Mouse (Mus musculus) skeletal muscle tissue, adult 2 months (tissue): Measurements from ENCODE around the gene Hmgn1.
"Not testable (repeated sequence)": the region's sequence is repeated elsewhere in the genome, so short reads cannot be mapped to it uniquely, and the experiment has no call there.

ENCODE experiments used
- DNase-seq: peaks from one replicate; pipeline ENCODE4 v3.0.0-alpha.2; 2012; ENCODE audit warnings: low read depth, low spot score

Hmgn1 gene

GRCm38 (mm10) chr16:96127657-96128344 is at the start of gene Hmgn1:
Hmgn1 (minus strand) TSS chr16:96127729.
- peak; percentile 98 for DNase-seq

DNA sequence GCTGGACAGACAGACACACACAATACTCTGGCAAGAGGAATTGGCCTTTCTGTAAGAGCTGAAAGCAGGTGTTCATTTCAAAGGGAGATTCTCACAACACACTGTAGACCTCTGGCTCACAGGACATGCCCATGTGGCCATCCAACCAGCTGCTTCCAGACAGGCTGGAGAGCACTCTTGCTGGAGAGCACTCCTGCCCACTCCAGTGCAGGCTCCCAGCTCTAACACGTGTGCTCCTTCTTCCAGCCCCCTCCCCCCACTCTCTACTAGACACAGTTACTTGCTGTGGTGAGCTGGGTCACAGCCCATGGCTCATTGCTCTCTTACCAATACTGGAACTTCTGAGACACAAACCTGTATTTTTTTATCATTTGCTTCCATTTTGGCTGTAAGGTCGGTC is 47.9 kb upstream of the Hmgn1 start:
- DNase-seq: no peak

- DNase-seq: no peak
These were observed 46.1 kb upstream of the Hmgn1 start for GRCm38 (mm10) chr16:96173648-96174047.

GRCm38 (mm10) chr16:96168837-96169236 is 41.3 kb upstream of the Hmgn1 start:
- DNase-seq: no peak

GRCm38 (mm10) chr16:96165723-96166264 is 38.3 kb upstream of the Hmgn1 start:
- no peak for DNase-seq

- no peak for DNase-seq
These were observed 33.8 kb upstream of the Hmgn1 start for GRCm38 (mm10) chr16:96161336-96161735.

DNA sequence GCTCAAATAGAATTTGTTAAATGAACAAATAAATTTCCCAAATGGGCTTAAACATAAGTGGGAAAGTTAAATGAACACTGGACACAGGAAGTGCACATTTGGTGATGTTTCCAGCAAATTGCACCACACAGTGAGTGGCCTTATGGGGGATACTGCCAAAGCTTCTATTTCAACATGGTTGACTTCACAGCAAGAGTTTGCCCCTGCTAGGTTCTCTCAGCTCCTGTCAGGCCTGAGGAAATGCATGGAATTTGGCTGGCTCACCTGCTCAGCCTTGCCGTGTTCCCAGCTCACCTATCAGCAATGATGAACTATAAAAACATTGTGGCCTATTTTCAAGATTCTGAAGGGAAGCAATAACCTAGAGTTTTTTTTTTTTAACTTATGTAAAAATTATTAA is 33.4 kb upstream of the Hmgn1 start:
- DNase-seq: no peak

GRCm38 (mm10) chr16:96159794-96160346 is 32.3 kb upstream of the Hmgn1 start:
- DNase-seq: no peak

DNA sequence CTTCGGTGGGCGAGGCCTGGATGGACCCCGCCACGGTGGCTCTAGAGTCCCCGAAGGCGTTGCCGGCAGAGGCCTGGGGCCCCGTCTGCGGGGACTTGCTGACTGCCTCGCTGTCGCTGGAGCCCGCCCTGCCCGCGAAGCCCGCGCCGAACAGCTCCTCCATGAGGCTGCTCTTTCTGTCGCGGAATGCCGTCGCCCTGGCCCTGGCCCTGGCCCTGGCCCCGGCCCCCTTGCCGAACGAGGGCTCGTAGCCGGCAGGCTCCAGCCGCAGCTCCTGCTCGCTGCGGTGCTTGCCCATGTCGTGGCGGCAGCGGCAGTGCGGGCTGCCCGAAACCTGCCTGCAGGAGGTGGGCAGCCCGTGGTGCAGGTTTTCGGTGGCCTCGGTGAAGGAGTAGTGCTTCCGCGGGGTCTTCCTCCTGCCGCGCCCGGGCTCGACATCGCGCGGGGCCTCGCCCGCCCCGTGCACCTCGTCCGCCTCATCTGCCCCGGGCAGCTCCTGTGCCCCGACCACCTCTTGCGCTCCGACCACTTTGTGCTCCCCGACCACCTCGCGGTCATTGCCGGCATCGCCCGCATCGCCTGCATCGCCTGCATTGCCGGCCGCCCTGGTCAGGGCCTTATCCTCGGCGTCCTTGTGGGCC is 31.7 kb upstream of the Hmgn1 start:
- no peak for DNase-seq

DNA sequence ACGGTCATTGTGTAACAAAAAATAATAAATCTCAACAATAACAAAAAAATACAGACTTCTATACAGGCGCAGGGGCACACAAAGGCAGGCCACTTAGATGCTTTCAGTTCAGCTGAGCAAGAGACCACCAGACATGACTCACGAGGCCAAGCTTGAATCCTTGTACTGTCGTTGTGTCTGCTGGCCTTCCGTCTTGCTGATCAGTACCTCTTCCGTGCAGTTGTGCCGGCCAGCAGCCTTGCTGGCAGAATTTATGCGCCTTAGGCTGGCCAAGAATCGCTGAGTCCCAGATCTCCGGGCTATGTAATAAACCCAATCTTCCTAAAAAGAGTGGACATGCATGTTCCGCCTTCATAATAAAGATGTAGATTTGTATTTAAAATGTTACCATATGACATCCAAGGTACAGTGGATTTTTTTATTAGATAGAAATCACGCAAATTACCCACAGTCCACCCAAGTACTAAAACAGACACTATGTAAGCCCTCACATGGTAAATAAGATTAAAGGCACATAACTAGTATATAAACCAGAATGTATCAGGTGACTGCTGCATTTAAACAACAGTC is 31.1 kb upstream of the Hmgn1 start:
- peak; percentile 51 for DNase-seq

- DNase-seq: no peak
These were observed 29.6 kb upstream of the Hmgn1 start for GRCm38 (mm10) chr16:96157171-96157570.

DNA sequence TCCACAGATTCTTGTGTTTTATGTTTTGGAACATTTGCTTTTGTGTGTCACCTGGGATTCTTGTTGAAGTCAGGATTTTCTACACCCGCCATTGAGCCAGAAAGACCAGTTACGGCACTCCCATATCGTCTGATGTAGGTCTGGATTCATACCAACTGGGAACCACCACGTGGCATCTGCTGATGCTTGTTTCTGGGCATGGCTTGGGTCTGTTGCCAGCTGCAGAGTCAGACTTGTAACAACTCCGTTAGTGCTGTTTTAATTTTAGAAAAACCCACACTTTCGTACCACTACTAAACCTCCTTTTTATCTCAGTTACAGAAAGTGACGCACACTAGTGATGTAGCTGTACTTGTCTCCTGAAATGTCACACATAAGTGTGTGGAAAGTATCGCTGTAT is 28.5 kb upstream of the Hmgn1 start:
- DNase-seq: no peak

- DNase-seq: no peak
These were observed 26.9 kb upstream of the Hmgn1 start for GRCm38 (mm10) chr16:96154476-96154875.

DNA sequence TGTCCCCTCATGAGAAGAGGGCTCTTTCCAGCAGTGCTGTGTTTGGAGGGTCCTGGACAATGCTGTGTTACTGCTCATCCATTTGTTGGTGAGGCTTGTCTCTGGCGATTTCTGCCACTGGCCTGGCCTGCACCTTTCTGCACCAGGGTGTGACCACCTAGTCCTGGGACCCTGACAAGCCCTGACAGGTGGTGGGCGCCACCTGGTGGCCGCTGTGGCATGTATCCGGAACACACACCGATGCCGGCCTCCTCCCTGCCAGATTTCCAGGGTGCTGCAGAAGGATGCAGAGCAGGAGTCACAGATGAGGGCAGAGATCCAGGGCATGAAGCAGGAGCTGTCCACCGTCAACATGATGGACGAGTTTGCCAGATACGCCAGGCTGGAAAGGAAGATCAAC is 24.0 kb upstream of the Hmgn1 start:
- no peak for DNase-seq

- DNase-seq: no peak
These were observed 23.5 kb upstream of the Hmgn1 start for GRCm38 (mm10) chr16:96150995-96151394.

DNA sequence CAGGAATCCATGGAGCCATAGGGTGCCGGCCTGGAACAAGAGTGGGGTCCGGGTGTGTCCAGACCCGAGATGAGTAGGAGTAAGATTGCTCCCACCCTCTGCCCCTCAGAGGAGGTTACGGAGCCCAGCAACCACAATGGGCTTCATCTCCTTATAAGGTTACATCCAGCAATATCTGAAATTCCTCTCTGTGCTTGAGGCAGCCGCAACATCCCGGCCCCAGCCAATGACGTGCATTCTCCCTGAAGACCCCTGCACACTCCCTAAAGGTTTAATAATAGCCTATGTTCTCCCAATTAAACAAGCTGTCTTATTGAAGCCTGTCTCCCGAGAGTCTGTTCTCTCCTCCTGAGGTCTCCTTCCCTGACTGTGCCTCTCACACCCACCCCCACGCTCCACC is 21.8 kb upstream of the Hmgn1 start:
- no peak for DNase-seq

GRCm38 (mm10) chr16:96148834-96149233 is 21.3 kb upstream of the Hmgn1 start:
- no peak for DNase-seq

- no peak for DNase-seq
These were observed 18.3 kb upstream of the Hmgn1 start for GRCm38 (mm10) chr16:96145814-96146213.

DNA sequence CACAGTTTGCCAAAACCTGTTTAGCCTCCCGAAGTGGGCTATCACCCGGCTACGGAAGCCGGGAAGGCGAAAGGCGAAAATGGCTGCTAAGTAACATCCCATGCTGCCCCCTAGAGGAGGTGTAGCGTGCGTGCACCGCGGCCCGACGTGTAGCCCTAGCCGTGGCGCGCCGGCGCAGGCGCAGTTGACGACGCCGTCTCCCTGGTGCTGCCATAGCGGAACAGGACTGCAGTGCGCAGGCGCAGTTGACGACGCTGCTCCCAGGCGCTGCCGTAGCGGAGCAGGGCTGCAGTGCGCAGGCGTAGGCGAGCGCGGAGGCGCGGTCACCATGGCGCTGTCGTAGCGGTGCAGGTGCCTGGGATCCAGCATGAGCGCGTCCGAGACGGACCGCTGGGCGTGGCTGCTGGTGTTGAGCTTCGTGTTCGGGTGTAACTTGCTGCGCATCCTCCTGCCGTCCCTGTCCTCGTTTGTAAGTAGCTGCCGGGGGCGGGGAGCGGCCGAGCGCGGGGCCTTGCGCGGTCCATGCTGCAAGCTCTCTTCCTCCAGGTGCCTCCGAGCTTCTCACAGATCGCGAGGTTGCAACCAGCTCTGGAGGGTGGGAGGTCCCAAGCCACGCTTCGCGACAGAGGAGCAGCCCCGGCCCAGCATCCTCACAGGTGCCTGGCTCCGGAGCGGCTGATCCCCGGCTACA is 17.7 kb upstream of the Hmgn1 start, which contains the start of gene Wrb:
Wrb (plus strand) TSS at position 298 of the 691 bp plus-strand sequence.
- DNase-seq: peak; percentile 100

DNA sequence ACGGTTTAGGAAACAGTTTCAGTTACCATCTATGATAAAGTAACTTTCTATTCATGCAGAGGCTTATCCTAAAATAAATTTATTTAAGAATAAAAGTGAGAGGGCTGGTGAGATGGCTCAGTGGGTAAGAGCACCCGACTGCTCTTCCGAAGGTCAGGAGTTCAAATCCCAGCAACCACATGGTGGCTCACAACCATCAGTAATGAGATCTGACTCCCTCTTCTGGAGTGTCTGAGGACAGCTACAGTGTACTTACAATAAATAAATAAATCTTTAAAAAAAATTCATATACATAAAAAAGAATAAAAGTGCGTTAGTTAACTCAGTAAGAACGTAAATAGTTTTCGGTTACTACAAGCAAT is 17.2 kb upstream of the Hmgn1 start:
- not testable (repeated sequence) for DNase-seq

DNA sequence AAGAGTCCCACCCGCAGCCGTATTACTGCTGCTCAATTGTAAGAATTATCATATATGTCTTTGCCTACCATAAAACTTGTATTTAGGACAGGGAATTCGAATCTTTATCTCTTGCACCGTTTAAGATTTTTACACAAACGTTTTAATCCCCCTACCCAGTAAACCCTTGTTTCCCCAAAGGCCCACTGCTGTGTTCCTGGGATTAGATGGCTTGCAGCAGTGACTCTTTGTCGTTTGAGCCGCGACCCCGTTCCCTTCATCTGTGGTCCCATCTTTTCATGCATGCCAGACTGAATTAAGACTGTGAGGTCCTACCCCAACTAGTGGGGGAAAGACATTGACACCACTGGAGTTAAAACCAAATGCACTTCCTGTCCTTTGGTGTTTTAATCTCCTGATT is 937 bp upstream of the Hmgn1 start:
- DNase-seq: no peak

GRCm38 (mm10) chr16:96127288-96127656 is 257 bp downstream of the Hmgn1 start:
- no peak for DNase-seq
